Mouse (Mus musculus) v-Abl transformed pro-B cells (cell line): Measurements from ENCODE around the gene Lef1.

Experiments
- in situ Hi-C, 2 experiments: fragments of 400-800 bp; cut with MboI; formaldehyde crosslinking; loops; one replicate each; pipeline ENCODE4 v1.15.1; 2025; ENCODE audit not compliant: unreplicated experiment in 2 of 2

The Lef1 gene

DNA sequence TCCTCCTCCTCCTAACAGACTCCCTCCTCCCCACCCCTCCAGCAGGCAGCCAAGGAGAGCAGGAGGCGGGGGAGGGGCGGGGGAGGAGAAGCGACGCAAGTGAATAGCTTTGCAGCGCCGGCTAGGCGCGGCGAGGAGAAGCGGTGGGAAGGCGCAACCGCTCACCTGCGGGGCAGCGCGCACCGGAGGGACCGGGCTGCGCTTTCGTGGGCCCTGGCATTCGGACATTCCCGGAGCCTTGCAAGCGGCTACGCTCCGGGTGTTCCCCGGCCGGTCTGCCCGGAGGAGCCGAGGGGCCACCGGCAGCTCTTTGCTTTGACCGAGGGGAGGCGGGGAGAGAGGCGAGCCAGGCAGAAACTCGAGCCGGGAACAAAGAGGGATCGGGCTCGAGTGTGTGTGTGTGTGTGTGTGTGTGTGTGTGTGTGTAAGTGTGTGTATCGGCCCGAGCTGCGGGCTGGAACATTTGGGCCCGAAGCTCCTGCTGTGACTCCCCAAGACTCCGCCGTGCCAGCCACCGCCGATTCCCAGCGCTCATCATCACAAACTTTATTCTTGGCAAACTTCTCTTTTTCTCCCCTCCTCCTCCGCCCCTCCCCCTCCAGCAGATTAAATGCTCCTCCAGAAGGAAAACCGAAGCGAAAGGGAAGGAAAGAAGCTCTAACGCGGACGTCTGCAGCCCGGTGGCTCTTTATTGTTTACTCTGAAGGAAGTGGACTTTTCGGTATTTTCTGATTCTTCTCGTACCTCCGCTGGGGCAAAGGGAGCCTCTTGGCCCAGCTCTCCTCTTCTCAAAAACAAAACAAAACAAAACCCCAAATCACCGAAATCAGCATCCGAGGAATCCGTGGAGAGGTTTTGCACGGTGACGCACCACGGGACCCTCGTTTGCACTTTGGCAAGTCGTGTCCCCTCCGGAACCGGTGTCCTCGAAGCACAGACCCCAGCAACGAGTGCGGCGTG, at the start of gene Lef1:
TSS of gene Lef1 (plus strand) at position 281 of the 960 bp plus-strand sequence.
- in situ Hi-C loops = loop anchor here (5.0 to 10.0 kb wide), 3 partner anchors 93 to 346 kb away; no protein-coding TSS in a partner anchor

DNA sequence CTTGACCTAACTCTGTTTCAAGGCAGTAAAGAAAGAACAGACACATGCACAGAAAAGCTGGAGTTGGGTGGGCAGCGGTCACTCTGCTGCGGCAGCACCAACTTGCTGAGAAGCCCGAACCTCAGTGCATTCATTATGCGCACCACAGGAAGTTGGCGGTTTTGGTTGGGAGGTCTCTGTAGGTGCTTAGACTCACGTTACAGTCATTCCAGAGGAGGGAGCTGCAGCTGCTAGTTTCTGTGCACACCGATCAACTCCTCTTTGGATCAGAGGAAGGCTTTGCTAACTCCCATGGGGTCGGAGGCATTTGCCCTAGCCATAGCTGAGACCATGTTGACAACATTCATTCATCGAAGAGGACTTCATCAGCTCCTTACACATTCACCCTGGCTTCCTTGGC, 45.3 kb upstream of the Lef1 start:
- in situ Hi-C loops = no loop called here

DNA sequence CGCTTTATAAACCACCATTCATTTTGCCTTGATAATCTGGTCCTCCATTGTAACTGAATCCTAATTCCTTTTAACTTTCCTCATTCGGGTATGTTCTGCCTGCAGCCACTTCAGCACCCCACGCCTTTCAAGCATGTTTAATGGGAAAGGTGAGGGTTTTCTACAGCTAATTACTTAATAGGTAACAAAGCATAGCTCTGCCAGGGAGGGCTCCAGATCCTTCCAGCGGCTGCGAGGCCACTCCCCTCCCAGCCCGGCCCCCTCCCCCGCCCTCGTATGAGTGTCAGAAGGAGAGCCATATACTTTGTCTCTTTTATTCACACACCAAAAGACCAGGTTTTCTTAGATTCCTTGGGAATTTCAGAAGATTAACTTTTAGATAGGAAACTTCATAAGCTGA, 44.1 kb upstream of the Lef1 start:
- in situ Hi-C loops = no loop called here

DNA sequence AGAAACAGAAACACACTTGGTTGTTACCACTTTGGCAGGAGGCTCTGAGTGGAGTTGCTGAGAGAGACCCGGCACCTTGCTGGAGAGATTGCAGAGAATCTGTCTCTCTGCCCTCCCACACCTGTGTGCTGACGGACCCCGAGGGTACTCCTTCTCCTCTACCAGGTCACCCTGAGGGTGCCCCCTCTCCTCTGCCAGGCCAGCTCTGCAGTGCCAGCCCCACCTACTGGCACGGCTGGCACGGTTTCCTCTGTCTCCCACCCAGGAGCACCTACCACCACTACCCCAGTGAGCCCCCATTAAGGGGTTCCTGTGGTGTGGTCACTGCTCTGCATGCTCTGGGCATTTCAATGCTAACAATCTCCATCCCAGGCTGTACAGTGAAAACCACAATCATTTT, 42.3 kb upstream of the Lef1 start:
- in situ Hi-C loops = no loop called here

DNA sequence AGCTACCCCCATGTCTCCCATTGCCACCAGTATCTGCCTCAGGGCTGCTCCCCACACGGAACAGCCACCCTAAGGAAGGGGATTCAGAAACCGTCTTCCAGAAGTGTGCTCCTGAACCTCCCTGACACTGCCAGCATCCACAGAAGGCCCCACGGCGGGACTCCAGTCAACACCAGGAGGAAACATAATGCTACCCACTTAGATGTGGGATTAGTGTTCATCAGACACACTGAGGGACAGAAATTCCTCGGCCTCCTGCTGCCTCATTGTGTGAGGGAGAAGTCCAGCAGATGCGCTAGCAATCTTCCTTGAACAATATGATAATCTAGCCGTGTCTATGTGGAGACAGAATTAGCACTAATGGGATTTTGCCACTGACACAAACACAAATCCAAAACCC, 40.1 kb upstream of the Lef1 start:
- in situ Hi-C loops = no loop called here

DNA sequence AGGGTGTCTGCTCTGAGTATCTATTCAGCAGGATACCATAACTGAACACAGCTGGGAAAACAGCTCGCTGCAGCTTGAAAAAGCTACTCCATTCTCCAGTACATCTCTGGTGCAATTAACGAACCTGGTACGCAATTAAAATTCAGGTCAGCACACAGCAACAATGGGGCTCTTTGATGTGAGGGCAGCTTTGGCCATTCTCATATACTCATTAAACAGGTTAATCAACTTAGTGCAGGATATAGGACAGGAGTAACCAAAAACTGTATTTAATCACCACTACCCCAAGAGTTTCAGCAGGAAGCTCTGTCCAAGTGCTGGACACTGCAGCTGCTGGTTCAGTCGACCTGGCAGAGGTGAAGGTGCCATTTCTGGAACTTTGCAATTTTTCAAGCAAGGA, 37.6 kb upstream of the Lef1 start:
- in situ Hi-C loops = no loop called here

DNA sequence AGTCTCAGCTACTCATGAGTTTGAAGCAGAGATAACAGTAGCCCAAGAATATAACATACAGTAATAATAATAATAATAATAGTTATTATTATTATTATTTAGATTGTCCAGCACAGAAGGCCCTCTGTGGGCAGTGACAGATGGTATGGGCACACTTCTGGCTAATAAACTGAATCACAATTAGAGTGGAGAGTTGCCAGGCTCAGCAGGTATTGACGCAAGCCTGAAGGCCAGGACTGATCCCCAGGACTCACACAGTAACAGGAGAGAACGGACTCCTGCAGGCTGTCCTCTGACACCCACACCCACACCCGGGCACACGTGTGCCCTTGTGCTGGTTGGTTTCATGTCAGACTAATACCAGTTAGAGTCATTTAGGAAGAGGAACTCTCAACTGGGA, 36.3 kb upstream of the Lef1 start:
- in situ Hi-C loops = no loop called here

DNA sequence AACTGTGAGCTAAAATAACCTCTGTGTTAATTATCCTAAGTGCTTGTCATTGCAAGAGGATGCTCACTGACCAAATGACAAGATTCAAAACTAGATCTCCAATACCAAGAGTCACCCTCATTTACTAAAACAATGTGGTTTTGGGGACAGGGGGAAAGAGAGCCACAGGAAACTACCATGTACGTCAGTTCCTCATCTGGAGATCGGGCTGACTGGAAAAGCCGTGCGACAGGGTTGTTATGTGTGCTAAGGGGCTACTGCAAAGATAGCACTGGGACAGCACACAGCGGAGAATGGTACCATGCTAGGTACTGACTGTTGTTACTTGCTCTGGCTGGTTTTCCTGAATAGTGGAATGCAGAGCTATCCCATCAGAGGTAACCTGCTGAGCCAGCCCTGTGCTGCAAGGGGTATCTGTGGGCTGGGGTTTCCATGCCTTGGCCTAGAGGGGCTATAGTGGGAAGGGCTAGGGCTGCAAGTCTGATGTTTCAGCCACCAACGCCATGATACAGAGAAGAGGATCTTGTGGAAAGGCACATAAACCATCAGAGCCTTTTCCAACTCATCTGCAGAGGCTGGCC, 32.1 kb upstream of the Lef1 start:
- in situ Hi-C loops = no loop called here

DNA sequence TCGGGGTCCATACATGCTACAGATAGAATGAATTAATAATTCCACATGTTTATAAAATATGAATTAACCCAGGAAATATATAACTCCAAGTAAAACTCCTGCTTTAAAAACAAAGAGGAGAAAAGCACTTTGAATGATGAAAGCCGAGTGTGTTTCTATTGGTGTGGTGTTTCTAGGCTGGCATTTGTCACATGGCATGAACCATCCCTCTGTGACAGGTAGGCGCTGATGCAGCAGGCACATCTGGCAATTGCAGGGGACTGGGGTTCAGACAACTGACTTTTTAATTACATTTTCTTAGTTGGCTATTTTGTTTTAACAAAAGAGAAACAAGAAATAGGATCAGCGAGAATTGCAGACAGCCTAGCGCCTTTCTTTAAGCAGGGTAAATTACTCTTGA, 31.6 kb upstream of the Lef1 start:
- in situ Hi-C loops = no loop called here

DNA sequence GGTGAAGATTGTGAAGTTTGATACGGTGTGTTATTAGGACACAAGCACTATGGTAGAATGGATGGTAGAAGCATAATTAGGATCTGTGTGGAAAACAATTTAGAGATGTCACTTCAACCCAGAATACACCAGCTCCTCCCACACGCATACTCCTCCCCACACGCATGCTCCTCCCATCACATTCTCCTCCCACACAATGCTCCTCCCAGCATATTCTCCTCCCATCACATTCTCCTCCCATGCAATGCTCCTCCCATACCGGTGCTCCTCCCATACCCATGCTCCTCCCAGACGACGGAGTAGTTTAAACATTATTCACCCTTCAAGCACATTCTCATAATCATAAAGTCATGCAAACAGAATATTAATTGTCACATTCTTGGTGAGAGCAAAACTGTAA, 26.5 kb upstream of the Lef1 start:
- in situ Hi-C loops = no loop called here

DNA sequence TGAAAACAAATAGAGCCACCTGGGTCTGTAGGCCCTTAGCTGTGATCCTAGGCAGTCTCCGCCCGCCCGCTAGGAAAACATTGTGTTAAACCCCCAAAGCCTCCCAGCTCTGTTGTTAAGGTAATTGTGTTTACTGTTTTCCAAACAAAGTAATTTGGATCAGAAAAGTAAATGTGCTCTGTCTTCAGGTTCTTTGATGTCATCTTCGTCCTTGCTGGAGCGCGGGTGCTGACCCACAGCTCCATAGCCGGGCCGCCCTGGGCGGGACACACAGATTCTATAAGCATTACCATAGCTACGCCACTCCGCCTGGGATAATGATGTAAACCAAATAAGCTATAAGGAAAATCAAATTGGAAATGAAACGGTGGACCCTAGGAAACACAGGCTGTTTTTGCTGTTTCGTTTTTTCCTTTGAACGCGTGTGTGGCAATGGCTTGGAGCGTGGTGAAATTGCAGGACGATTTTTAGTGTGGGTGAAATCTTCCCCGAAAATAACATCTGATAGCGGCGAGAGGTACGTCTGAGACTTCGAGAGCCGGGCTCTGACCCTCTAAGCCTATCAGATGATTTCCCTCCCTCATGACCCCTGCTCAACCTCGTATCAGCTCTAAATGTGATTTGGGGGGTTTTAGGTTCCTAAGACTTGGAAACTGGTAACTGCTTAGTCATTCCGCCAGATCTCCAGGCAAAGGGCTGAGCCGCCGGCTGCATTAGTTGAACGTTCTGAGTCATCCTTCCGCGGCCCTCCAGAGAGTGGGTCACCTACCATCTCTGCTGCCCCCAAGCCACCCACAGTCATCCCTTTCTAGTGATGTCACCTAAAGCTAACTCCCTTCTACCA, 25.3 kb upstream of the Lef1 start:
- in situ Hi-C loops = no loop called here

DNA sequence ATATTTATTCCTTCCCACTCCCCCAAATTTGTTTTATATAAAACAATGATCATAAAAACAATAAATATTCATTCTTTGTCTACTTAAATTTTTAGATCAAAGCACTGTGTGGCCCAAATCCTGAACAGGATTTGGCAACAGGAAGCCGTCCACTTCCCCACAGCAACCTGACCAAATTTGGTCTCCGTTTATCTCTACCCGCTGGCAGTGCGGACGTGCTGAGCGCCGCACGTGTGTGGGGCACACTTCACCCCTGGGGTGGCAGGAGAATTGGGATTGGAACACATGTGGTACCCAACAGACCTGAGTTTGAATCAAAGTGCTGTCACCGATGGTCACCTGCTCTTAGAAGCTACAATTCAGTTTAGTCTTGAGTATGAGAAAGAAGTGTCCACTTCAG, 24.3 kb upstream of the Lef1 start:
- in situ Hi-C loops = no loop called here

DNA sequence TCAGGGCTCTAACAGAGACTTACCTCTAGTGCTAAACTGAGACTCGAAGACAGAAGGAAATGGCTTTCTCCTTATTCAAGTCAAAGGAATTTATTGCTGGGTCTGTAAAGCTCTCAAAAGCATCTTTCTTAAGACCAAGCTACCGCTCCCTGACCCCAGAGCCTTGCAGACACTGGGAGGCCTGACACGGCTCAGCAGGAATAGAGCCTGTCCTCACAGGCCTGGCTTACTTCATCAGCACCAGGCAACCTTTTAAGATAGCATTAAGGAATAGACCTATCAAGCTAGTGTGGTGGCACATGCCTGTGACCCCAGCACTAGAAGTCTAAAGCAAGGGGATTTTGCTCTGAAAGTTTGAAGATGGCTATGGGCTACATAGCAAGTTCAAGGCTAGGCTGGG, 20.6 kb upstream of the Lef1 start:
- in situ Hi-C loops = no loop called here

DNA sequence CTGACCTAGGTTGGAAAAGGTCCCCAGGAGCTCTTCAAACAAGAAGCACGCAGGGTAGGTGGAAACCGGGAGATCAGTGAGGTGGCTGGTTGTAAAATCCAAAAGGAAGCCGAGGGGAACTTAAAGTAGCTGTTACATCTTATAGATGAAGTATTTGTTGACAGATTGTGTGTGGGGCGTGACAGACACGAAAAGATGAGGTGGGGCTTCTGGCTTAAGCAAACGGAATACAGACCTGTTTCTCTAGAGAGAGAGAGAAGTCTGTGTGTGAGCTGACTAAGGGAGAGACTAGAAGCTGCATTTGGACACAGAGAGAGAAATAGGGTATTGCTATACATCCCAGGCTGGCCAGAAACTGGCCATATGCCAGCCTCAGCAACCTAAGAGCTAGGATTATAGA, 18.2 kb upstream of the Lef1 start:
- in situ Hi-C loops = no loop called here

DNA sequence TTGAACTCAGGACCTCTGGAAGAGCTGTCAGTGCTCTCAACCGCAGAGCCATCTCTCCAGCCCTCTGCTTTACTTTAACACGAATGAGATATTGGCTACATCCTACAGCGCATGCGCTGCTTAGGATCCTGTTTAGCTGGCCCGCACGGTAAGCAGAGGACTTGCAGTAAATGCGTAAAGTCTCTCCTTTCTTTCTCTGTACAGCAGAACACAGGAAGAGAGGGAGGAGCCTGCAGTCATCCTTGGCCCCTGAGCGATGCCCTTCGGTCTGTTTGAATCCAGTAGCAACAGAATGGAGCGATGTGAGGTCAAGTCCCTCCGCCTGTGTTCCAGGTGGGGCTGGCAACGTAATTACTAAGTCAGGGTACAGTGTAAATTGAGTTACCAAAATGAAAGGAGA, 16.5 kb upstream of the Lef1 start:
- in situ Hi-C loops = no loop called here

DNA sequence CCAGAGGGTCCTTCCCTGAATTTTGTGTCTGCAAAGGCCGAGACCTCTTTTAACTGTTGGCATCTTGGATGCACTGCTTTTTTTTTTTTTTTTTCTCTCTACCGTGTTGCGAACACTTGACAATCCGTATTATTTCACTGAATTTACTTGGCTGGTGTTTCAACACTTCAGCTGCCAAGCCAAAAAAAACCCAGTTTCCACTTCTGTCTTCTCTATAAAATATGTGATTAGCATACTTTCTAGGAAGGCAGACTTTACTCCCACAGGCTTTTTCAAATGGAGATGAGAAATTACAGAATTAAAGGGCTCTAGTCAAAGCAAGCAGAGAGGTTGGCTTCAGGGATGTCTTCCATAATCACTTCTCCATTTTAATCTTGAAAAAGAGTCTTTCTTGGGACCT, 14.2 kb upstream of the Lef1 start:
- in situ Hi-C loops = no loop called here

DNA sequence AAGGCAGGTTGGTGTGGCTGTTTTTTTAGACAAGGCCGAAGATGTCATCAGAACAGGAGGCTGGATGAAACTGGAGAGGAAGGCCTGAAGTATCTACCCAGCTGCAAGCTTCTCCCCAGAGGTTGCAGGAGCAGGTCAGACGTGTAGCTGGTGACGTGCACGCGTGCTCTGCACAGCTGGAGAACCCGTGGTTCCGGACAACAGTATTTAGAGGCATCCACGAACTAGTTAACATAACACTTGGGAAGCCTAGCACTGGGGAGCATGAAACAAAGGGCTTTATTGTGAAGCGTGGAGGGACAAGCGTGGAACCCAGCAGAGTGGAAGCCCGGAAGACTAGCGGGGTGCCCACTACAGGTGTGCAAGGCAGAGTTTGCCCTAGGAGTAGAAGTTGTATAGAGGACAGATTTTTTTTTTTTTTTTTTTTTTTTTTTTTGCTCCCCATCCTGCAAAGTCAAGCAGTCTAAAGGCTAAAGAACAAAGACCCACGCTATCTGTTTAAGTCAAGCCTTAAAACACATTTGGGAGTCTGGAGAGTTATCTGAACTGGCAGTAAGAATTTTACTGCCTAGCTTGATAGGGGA, 8.0 kb upstream of the Lef1 start:
- in situ Hi-C loops = no loop called here

DNA sequence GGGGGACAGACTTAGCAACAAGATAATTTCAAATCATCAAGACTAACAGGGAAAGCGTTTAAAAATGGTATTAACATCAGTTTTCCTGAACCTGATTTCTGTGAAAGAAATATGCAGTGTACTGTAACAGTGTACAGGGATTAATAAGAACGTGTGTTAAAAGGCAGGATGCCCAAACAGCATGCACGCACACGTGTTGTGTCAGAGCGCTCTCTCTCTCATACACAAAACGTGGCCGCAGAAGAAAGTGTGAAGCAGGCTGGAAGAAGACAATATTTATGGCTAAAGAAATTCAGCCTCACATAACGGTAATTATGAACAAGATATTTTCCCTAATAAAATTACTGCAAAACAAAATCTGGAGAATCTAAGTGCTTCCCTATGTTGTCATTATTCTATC, 4.9 kb upstream of the Lef1 start:
- in situ Hi-C loops = loop anchor here (5.0 kb wide), 4 partner anchors 48 to 168 kb away; no protein-coding TSS in a partner anchor

DNA sequence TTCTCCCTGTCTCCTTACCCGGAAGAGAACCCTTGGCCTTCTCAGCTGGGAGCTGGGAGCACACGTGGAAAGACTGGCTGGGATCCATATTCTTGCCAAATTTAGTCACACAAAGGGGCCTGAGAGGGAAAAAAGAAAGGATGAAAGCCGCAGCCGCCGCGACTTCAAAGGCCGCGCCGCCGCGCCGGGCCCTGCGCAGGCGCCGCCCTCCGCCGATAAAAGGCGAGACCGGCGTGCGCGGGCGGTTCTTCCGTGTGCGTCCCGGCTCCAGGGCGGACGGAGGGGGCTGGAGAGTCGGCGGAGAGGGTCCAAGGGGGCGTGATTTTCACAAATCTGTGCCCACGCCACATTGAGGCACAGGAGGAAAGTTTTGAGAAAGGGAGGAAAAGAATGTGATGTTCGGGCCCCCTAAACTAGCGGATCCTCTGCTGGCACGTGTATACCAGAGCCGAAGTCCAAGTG, 4.3 kb upstream of the Lef1 start:
- in situ Hi-C loops = loop anchor here (5.0 kb wide), 4 partner anchors 49 to 169 kb away; no protein-coding TSS in a partner anchor

DNA sequence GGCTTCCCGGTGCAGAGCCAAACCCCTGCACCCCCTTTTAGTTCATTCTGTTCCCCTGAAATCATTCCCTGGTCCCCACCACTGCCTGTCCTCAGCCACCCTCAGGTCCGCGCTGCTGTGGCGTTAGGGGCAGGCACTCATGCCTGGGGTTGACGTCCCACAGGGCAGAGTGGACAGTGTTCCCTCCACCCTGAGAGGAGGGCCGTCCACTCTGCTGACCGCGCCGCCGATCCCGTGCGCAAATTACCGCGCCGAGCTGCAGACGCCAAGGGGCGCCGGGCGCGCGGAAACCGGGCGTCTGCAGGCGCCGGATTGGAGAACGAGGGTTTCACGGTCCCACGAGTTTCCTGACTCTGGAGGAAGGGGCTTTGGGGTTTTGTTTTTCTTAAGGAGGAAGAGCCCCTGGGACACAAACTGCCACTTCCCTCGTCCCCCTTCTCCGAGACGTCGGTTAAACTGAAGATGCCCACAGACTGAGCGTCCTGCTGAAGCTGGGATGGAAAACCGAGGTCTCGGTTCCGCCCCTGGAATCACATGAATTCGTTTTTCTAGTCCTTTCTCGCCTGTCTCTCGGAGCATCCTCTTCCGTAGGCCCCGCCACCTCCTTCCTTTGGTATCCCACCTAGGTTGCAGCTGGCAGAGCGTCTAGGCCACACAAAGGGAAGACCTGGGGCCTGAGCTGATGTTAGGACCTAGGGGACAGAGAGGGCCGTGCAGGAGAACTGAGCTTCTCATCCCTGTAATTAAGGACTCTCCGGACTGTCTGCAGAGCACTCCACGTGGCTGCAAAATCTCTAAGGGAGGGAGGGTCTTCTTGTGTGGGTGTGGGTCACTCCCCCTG, 3.6 kb upstream of the Lef1 start:
- in situ Hi-C loops = loop anchor here (5.0 kb wide), 4 partner anchors 49 to 169 kb away; no protein-coding TSS in a partner anchor
